Mouse (Mus musculus): Measurements from ENCODE around the gene Icam1. TPM values are rescaled to one million over a fixed set of nuclear protein-coding genes. Genes with fewer than 3 reads are reported as not detected.

The Icam1 gene
- polyA plus RNA-seq, 1 experiment from 2014 or later, result 76.2 TPM

DNA sequence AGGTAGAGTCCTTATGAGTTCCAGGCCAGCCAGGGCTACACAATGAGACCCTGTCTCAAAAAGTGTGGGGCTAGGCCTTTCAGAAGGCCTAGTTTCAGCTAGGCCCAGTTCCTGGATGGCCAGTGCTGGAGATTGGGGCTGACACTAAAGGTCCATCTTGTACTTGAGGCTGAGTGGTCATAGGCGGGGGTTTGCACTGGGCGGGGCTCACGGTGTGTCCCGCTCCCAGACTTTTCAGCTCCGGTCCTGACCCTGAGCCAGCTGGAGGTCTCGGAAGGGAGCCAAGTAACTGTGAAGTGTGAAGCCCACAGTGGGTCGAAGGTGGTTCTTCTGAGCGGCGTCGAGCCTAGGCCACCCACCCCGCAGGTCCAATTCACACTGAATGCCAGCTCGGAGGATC lies 11.1 kb downstream of the Icam1 start:
- peak overlapping the region; percentile 95 for H3K27ac ChIP-seq (ENCODE audit: low read length)
- no peak for ATAC-seq (ENCODE audit: low read depth)
- 0 out of 2 replicates have a peak, but pooled peaks cover 2% of the 10 kb centered on the region for H3K36me3 ChIP-seq (ENCODE audit: control insufficient read depth, insufficient read depth, low read length)
- peak overlapping the region; percentile 51 for H3K4me2 ChIP-seq (ENCODE audit: low read depth, low read length)
- no peaks in the 10 kb centered on the region for H3K9me3 ChIP-seq (ENCODE audit: control insufficient read depth, low read length)
- H3K9ac ChIP-seq (ENCODE audit: low read length), result peak overlapping the region; percentile 63
- H3K4me3 ChIP-seq (ENCODE audit: low read length), result peak overlapping the region; percentile 46
- peaks cover 38% of the 10 kb centered on the region for H3K4me1 ChIP-seq (replicated peaks; ENCODE audit: control insufficient read depth, insufficient read depth, low read length)
- peaks cover 3% of the 10 kb centered on the region for H3K27me3 ChIP-seq (ENCODE audit: control insufficient read depth, insufficient read depth, low read depth, low read length)
- 57% methylated on average over 12 of the region's 12 CpGs for WGBS

DNA sequence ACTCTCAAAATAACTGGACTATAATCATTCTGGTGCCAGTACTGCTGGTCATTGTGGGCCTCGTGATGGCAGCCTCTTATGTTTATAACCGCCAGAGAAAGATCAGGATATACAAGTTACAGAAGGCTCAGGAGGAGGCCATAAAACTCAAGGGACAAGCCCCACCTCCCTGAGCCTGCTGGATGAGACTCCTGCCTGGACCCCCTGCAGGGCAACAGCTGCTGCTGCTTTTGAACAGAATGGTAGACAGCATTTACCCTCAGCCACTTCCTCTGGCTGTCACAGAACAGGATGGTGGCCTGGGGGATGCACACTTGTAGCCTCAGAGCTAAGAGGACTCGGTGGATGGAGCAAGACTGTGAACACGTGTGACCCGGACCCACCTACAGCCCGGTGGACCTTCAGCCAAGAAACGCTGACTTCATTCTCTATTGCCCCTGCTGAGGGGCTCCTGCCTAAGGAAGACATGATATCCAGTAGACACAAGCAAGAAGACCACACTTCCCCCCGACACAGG lies 12.0 kb downstream of the Icam1 start:
- H3K4me3 ChIP-seq (ENCODE audit: low read length), result no peak overlapping the region
- no peaks in the 10 kb centered on the region for H3K9me3 ChIP-seq (ENCODE audit: control insufficient read depth, low read length)
- H3K9ac ChIP-seq (ENCODE audit: low read length), result no peak overlapping the region
- 64% methylated on average over 8 of the region's 8 CpGs for WGBS
- ATAC-seq (ENCODE audit: low read depth), result no peak
- no peak overlapping the region for H3K4me2 ChIP-seq (ENCODE audit: low read depth, low read length)
- peaks cover 42% of the 10 kb centered on the region for H3K4me1 ChIP-seq (replicated peaks; ENCODE audit: control insufficient read depth, insufficient read depth, low read length)
- no peak overlapping the region for H3K27ac ChIP-seq (ENCODE audit: low read length)
- H3K27me3 ChIP-seq (ENCODE audit: control insufficient read depth, insufficient read depth, low read depth, low read length), result peaks cover 13% of the 10 kb centered on the region
- 0 out of 2 replicates have a peak, but pooled peaks cover 2% of the 10 kb centered on the region for H3K36me3 ChIP-seq (ENCODE audit: control insufficient read depth, insufficient read depth, low read length)

DNA sequence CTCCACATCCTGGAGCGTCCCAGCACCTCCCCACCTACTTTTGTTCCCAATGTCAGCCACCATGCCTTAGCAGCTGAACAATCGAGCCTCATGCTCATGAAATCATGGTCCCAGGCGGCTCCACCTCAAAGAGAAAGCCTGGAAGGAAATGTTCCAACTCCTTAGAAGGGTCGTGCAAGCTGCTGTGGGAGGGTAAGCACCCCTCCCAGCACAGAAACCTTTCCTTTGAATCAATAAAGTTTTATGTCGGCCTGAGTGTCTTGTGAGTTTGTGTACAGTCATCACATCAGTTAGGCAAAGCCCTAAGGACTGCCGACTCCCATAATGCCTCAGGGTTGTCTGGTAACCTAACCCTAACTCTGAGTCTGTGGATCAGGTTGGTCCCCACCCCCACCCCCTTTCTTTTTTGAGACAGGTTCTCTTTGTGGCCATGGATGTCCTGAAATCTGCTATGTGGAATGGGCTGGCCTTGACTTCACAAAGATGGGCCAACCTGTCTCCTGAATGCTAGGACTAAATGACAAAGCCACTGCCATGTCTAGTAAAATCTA lies 12.8 kb downstream of the Icam1 start:
- peaks cover 21% of the 10 kb centered on the region for H3K27me3 ChIP-seq (ENCODE audit: control insufficient read depth, insufficient read depth, low read depth, low read length)
- H3K4me3 ChIP-seq (ENCODE audit: low read length), result no peak overlapping the region
- H3K4me2 ChIP-seq (ENCODE audit: low read depth, low read length), result peak overlapping the region; percentile 98; the same call in 1 of the 2 replicates
- no peak overlapping the region; the same call in 1 of the 2 replicates for H3K27ac ChIP-seq (ENCODE audit: low read length)
- H3K9me3 ChIP-seq (ENCODE audit: control insufficient read depth, low read length), result no peaks in the 10 kb centered on the region
- WGBS, result 63% methylated on average over 6 of the region's 6 CpGs
- peaks cover 48% of the 10 kb centered on the region for H3K4me1 ChIP-seq (replicated peaks; ENCODE audit: control insufficient read depth, insufficient read depth, low read length)
- H3K36me3 ChIP-seq (ENCODE audit: control insufficient read depth, insufficient read depth, low read length), result no peaks in the 10 kb centered on the region
- no peak for ATAC-seq (ENCODE audit: low read depth)
- H3K9ac ChIP-seq (ENCODE audit: low read length), result peak overlapping the region; percentile 4; the same call in 1 of the 2 replicates

DNA sequence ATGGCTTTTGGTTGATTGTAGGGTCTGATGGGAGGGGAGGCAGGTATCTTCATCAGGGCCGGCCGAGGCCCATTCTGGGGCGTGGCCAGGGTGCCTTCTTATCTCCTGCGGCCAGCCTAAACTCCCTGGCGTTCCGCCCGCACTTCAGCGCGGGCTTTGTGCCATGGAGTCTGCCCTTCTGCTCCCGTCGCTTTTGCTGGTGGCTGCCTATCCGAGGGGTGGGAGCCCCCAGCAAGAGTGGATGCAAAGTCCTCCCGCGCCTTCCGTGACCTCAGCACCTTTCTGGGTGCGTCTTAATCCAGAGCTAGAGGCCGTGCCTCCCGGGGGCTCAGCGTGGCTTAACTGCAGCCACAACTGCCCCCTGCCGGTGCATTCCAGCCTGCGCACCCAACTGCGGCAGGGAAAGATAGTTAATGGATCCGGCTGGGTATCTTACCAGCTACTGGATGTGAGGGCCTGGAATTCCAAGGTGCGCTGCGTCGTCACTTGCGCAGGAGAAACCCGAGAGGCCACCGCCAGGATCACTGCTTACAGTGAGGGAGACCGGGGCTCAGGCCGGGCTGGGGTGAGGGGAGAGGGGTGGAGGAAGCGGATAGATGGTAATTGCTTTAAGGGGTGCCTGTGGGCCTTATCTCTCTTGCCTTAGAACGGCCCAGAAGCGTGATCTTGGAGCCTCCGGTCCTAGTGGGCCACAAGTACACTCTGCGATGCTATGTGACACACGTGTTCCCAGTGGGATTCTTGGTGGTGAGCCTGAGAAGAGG lies 13.7 kb downstream of the Icam1 start, which contains the start of gene Icam4:
Gene Icam4, plus strand, starts transcription at position 83 of the 764 bp plus-strand sequence.
- Histone ChIP-seq H3K9me3 (ENCODE audit: control insufficient read depth, low read length) (no peaks in the 10 kb centered on the region), H3K4me2 (ENCODE audit: low read depth, low read length) (peak within 1 kb of the TSS; percentile 98), H3K4me3 (ENCODE audit: low read length) (peak within 1 kb of the TSS; percentile 65), H3K9ac (ENCODE audit: low read length) (peak within 1 kb of the TSS; percentile 63), H3K27me3 (ENCODE audit: control insufficient read depth, insufficient read depth, low read depth, low read length) (peaks cover 28% of the 10 kb centered on the region), H3K36me3 (ENCODE audit: control insufficient read depth, insufficient read depth, low read length) (no peaks in the 10 kb centered on the region), H3K27ac (ENCODE audit: low read length) (peak within 1 kb of the TSS; percentile 63), H3K4me1 (replicated peaks; ENCODE audit: control insufficient read depth, insufficient read depth, low read length) (peaks cover 48% of the 10 kb centered on the region)
- ATAC-seq (ENCODE audit: low read depth), result peak; percentile 13; the same call in 1 of the 2 replicates
- 3% methylated on average over 37 of the region's 37 CpGs for WGBS

DNA sequence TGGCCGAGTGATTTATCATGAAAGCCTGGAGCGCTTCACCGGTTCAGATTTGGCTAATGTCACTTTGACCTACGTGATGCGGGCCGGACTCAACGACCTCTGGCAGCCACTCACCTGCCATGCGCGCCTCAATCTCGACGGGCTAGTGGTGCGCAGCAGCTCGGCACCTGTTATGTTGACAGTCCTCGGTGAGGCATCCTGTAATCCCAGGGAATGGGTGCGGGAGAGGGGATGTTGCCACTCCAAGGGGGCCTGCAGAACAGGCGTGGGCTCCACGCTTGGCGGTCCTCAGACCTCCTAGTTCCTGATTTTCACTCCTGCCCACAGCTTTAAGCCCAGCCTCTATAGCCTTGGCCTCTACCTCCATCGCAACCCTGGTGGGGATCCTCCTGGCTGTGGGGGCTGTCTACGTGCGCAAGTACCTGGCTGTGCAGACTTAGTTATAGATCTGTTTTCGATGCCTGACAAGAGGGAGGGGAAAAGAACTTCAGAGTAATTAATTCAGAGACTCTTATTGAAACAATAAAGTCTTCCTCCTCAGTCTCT lies 14.3 kb downstream of the Icam1 start:
- Histone ChIP-seq H3K4me3 (ENCODE audit: low read length) (peak overlapping the region; percentile 65), H3K4me2 (ENCODE audit: low read depth, low read length) (peak overlapping the region; percentile 98), H3K4me1 (replicated peaks; ENCODE audit: control insufficient read depth, insufficient read depth, low read length) (peaks cover 48% of the 10 kb centered on the region), H3K9ac (ENCODE audit: low read length) (peak overlapping the region; percentile 63), H3K36me3 (ENCODE audit: control insufficient read depth, insufficient read depth, low read length) (no peaks in the 10 kb centered on the region), H3K9me3 (ENCODE audit: control insufficient read depth, low read length) (no peaks in the 10 kb centered on the region), H3K27me3 (ENCODE audit: control insufficient read depth, insufficient read depth, low read depth, low read length) (peaks cover 34% of the 10 kb centered on the region), H3K27ac (ENCODE audit: low read length) (no peak overlapping the region; the same call in 1 of the 2 replicates)
- ATAC-seq (ENCODE audit: low read depth), result no peak
- 24% methylated on average over 22 of the region's 22 CpGs for WGBS

DNA sequence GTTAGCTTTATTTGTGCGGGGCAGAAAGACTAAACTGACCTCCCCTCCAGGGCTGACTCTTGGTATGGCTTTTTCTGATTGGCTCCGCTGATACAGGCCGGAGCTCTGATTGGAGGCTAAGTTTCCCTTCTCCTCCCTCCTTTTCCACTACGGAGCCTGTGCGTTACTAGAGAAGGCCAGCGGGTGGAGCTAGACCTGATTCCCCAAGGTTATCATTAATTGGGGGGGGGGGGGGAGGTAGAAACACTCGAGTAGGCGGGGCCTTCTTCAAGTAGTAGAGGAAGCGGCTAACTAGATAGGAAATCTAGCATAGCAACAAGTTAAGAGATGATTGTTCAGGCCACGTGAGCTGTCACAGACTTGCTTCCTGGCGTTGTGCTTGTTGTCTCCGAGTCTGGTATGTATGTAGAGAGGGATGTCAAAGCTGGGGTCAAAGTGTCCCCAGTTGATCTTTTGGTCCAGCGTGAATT lies 15.0 kb downstream of the Icam1 start:
- Histone ChIP-seq H3K27me3 (ENCODE audit: control insufficient read depth, insufficient read depth, low read depth, low read length) (peaks cover 41% of the 10 kb centered on the region), H3K9ac (ENCODE audit: low read length) (peak overlapping the region; percentile 47), H3K9me3 (ENCODE audit: control insufficient read depth, low read length) (no peaks in the 10 kb centered on the region), H3K36me3 (ENCODE audit: control insufficient read depth, insufficient read depth, low read length) (no peaks in the 10 kb centered on the region), H3K4me3 (ENCODE audit: low read length) (peak overlapping the region; percentile 65), H3K4me1 (replicated peaks; ENCODE audit: control insufficient read depth, insufficient read depth, low read length) (peaks cover 48% of the 10 kb centered on the region), H3K4me2 (ENCODE audit: low read depth, low read length) (peak overlapping the region; percentile 98), H3K27ac (ENCODE audit: low read length) (peak overlapping the region; percentile 78)
- 0% methylated on average over 13 of the region's 13 CpGs for WGBS
- ATAC-seq (ENCODE audit: low read depth), result peak; percentile 71

DNA sequence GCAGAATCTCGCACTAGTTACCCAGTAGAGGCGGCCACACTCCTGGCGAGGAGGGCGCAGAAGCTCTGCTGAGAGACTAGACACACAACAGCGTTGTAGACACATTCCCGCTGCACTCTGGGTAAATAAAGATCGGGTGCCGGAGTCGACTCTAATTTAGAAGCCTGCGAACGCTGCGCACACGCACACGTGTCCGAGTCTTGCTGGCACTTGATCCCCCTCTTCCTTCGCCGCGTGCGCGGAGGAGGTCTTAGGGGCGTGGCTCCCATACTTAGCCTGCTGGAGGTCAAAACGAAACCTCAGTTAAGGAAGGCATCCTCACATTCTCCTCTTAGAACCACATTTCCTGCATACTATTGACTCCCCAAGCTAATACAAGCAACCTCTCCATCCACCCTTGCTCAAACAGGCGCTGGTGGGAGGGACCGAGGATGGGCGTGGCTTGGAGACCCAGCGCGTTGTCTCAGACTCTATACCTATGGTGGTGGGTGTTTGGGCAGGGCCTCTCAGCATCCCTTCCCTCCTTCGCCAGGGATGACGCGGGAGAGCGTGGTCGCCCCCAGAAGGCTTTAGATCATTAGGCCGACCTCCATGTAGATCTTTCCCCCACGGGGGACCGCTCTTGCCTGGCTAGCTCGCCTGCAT lies 15.6 kb downstream of the Icam1 start:
- Histone ChIP-seq H3K27ac (ENCODE audit: low read length) (peak overlapping the region; percentile 78), H3K36me3 (ENCODE audit: control insufficient read depth, insufficient read depth, low read length) (no peaks in the 10 kb centered on the region), H3K4me3 (ENCODE audit: low read length) (peak overlapping the region; percentile 65), H3K4me1 (replicated peaks; ENCODE audit: control insufficient read depth, insufficient read depth, low read length) (peaks cover 50% of the 10 kb centered on the region), H3K9me3 (ENCODE audit: control insufficient read depth, low read length) (no peaks in the 10 kb centered on the region), H3K27me3 (ENCODE audit: control insufficient read depth, insufficient read depth, low read depth, low read length) (peaks cover 47% of the 10 kb centered on the region), H3K4me2 (ENCODE audit: low read depth, low read length) (peak overlapping the region; percentile 98), H3K9ac (ENCODE audit: low read length) (peak overlapping the region; percentile 44)
- WGBS, result under 1% methylated on average over 36 of the region's 36 CpGs
- ATAC-seq (ENCODE audit: low read depth), result peak; percentile 22; the same call in 1 of the 2 replicates

DNA sequence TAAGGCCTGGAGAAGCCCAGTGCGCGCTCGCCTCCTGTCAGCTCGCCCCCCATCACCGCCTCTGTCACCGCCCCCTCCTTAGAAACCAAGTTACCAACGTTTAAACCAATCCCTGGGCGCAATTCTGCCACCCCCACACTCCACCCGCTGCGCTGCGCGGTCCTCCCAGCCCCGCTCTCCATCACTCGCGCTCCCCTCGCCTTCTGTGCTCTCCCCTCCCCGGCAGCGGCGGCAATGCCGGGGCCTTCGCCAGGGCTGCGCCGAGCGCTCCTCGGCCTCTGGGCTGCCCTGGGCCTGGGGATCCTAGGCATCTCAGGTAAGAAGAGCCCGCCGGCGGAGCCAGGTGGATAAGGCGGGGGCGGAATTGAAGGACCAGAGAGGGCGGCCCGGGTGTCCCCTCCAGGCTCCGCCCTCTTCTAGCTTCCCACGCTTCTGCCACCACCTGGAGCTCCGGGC lies 16.1 kb downstream of the Icam1 start, which contains the start of gene Icam5:
Gene Icam5, plus strand, starts transcription at position 178 of the 456 bp plus-strand sequence.
- H3K27ac ChIP-seq (ENCODE audit: low read length), result peak within 1 kb of the TSS; percentile 78
- peak within 1 kb of the TSS; percentile 65 for H3K4me3 ChIP-seq (ENCODE audit: low read length)
- peak within 1 kb of the TSS; percentile 99 for H3K4me2 ChIP-seq (ENCODE audit: low read depth, low read length)
- H3K9ac ChIP-seq (ENCODE audit: low read length), result peak within 1 kb of the TSS; percentile 65
- WGBS, result under 1% methylated on average over 34 of the region's 35 CpGs
- peaks cover 52% of the 10 kb centered on the region for H3K27me3 ChIP-seq (ENCODE audit: control insufficient read depth, insufficient read depth, low read depth, low read length)
- no peaks in the 10 kb centered on the region for H3K9me3 ChIP-seq (ENCODE audit: control insufficient read depth, low read length)
- H3K36me3 ChIP-seq (ENCODE audit: control insufficient read depth, insufficient read depth, low read length), result no peaks in the 10 kb centered on the region
- no peak for ATAC-seq (ENCODE audit: low read depth)
- H3K4me1 ChIP-seq (replicated peaks; ENCODE audit: control insufficient read depth, insufficient read depth, low read length), result peaks cover 54% of the 10 kb centered on the region
